Mouse (Mus musculus) megakaryocyte, embryonic 14.5 days (primary cell): ENCODE data around the gene Krt4. TPM values are rescaled to one million over a fixed set of nuclear protein-coding genes. Genes with fewer than 3 reads are reported as not detected.

ENCODE experiments used
- H3K27me3 ChIP-seq: replicated peaks from 2 replicates; pipeline ENCODE3; 2012; ENCODE audit warnings: inconsistent platforms
- H3K36me3 ChIP-seq: replicated peaks from 2 replicates; pipeline ENCODE3; 2012; ENCODE audit warnings: low read length, inconsistent platforms, mixed read lengths
- H3K4me1 ChIP-seq: 2 replicates; pipeline ENCODE4 v1.6.1; 2012; ENCODE audit warnings: inconsistent platforms
- H3K4me3 ChIP-seq: replicated peaks from 2 replicates; pipeline ENCODE3; 2012; ENCODE audit warnings: moderate library complexity, mild to moderate bottlenecking, inconsistent platforms
- H3K9me3 ChIP-seq: 2 replicates; pipeline ENCODE4 v1.6.1; 2012; ENCODE audit warnings: inconsistent platforms
- FLI1 ChIP-seq: IDR thresholded peaks from 2 replicates; pipeline ENCODE4 v1.6.1; 2012; ENCODE audit warnings: low read length, inconsistent platforms, mixed read lengths
- GATA1 ChIP-seq: IDR thresholded peaks from 3 replicates; pipeline ENCODE4 v1.6.1; 2012; ENCODE audit warnings: mixed read lengths, low read length, inconsistent platforms, borderline replicate concordance
- polyA plus RNA-seq: library from polyadenylated mRNA; stranded (reverse); fragments of >175 nt; gene quantifications from 2 replicates; pipeline ENCODE4 v1.2.3, GENCODE M21; 2012; ENCODE audit warnings: low replicate concordance; ENCODE audit not compliant: insufficient read depth

The Krt4 gene
- polyA plus RNA-seq, 1 experiment: not detected

DNA sequence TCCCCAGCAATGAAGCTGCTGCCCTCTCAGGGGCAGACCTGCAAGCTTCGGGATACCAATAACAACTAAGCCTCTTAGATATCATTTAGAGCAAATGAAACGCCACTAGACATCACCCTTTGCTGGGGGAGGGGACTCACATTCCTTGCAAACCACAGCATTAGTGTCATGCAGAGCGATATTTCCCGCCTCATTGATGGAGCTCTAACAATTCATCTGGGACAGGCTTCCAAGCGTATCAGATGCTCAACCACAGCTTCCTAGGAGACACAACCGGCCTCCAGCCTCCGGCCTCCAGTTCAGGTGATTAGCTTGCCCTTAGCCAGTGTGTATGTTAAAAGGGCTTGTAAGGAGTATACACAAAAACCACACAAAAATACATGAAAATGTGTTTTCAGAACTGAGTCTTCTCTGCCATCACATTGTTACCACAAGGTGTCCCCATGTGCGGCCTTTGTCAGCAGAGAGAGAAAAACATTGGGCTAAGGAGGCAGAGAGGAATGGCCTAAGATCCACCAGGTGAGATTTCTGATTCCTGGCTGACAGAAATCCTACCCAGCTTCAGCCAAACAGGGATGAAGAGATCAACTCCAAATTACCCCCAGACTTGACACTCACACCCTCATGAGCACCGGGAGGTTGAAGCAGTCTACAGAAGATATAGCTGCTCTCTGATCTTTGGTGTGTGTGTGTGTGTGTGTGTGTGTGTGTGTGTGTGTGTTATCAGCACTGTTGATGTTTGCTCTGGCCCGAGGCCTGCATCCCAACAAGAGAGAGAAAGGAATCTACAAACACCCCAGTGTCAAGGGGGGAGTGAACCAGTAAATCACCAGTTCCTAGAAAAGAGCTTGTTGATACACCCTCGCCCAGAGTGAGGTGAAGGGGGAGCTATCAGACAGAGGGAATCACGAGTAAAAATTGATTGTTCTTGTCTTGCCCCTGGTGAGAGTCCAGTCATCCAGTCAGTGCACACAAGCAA lies 22.1 kb downstream of the Krt4 start:
- Histone ChIP-seq H3K36me3 (no peaks in the 10 kb centered on the region), H3K9me3 (no peaks in the 10 kb centered on the region), H3K4me3 (no peak overlapping the region), H3K27me3 (peaks cover 30% of the 10 kb centered on the region), H3K4me1 (no peaks in the 10 kb centered on the region)
- no peak for TF ChIP-seq FLI1
- no peak for TF ChIP-seq GATA1

DNA sequence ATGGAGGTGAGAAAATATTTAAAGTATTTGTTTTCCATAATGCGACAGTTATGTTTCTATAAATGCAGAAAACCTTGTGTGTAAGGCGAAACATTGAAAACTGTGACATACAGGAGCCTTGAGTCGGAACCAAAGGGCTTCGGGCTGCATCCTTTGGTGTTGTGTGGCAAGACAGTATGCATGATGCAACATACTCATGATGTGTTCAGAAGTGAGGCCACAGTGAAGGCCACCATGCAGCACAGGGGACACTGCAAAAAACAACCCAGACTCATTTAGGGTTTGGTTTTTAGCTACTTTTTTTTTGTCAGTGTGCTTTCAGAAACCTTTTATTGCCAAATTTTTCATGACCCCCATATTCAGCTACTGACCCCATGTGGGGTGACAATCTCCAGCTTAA lies 29.3 kb downstream of the Krt4 start:
- no peak overlapping the region for H3K4me3 ChIP-seq
- H3K4me1 ChIP-seq: no peaks in the 10 kb centered on the region
- no peaks in the 10 kb centered on the region for H3K36me3 ChIP-seq
- TF ChIP-seq FLI1 (no peak), GATA1 (no peak)
- no peaks in the 10 kb centered on the region for H3K9me3 ChIP-seq
- peaks cover 37% of the 10 kb centered on the region for H3K27me3 ChIP-seq

DNA sequence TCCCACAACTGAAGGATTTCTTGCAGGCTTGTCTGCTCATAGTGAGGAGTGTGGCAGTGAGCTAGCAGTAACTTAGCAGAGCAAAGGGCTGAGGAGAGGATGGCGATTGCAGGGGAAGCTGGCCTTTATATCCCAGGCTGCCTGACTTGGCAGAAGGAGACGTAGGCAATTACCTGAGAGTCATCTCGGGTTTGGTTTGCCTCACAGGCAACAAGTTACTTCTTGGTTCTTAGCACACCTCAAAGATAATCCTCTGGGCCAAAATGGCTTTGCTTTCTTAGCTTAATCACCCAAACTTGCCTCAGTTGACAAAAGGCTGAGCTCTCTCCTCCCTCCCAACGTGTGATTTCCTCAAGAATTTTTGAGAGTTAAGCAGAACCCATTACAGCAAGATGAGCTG lies 31.7 kb downstream of the Krt4 start, which contains the start of gene Krt76:
TSS of gene Krt76 (minus strand) at position 101 of the 400 bp plus-strand sequence.
- Histone ChIP-seq H3K4me1 (no peaks in the 10 kb centered on the region), H3K9me3 (no peaks in the 10 kb centered on the region), H3K27me3 (peaks cover 50% of the 10 kb centered on the region), H3K36me3 (no peaks in the 10 kb centered on the region), H3K4me3 (no peak within 1 kb of the TSS)
- TF ChIP-seq FLI1 (no peak), GATA1 (no peak)

DNA sequence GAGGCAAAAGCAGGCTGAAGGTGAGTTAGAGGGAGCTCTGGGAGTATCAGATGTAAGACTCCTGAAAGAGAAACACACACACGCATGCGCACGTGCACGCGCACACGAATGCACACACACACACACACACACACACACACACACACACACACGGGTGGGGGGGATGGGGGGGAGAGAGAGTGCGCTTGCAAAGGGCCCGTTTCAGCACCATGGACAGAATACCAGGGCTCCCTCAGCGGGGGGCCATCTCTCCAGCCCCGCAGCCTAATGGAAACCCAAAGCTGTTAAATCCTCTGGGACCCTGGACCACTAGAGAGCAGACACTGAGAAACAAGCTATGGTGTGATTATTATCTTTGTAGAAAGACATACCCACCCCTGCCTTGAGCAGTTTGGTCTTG lies 44.8 kb downstream of the Krt4 start:
- Histone ChIP-seq H3K27me3 (peaks cover 31% of the 10 kb centered on the region), H3K36me3 (no peaks in the 10 kb centered on the region), H3K4me1 (no peaks in the 10 kb centered on the region), H3K9me3 (no peaks in the 10 kb centered on the region), H3K4me3 (no peak overlapping the region)
- no peak for TF ChIP-seq GATA1
- no peak for TF ChIP-seq FLI1

DNA sequence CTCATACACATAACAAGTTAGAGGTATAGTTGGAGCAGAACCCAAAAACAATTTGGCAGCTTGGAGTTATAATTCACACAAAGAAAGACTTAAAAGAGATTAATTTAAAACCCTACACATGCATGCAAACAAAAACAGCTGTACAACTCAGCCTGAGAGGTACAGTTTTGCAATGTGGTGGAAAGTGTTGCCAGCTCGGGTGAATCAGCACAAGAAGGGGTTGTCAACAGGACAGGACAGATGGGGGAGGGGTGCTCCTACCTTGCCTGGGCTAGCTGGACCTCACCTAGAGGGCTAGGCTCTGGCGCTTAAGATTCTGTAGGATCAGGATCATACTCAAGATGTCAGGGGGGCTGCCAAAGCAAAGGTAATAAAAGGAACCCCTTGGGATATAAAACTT lies 46.5 kb downstream of the Krt4 start:
- TF ChIP-seq GATA1 (no peak), FLI1 (no peak)
- H3K9me3 ChIP-seq: no peaks in the 10 kb centered on the region
- H3K36me3 ChIP-seq: no peaks in the 10 kb centered on the region
- no peaks in the 10 kb centered on the region for H3K4me1 ChIP-seq
- H3K27me3 ChIP-seq: peaks cover 30% of the 10 kb centered on the region
- no peak overlapping the region for H3K4me3 ChIP-seq

DNA sequence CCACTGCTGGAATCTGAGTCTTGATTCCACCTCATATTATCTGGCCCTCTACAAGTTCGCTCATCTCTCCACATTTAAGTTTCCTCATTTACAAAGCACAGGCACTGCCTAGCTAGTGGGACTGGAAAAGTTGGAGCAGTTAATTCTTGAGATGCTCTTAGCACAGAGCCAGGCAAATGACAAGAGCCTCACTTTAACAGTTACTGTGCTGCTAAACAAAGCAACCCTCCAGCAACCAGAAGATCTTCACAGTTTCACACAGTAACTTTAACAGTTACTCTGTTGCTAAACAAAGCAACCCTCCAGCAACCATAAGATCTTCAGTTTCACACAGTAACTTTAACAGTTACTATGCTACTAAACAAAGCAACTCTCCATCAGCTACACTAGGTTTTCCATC lies 50.2 kb downstream of the Krt4 start:
- H3K9me3 ChIP-seq: no peaks in the 10 kb centered on the region
- TF ChIP-seq FLI1 (no peak), GATA1 (no peak)
- H3K36me3 ChIP-seq: no peaks in the 10 kb centered on the region
- H3K27me3 ChIP-seq: peaks cover 43% of the 10 kb centered on the region
- no peaks in the 10 kb centered on the region for H3K4me1 ChIP-seq
- no peak overlapping the region for H3K4me3 ChIP-seq

DNA sequence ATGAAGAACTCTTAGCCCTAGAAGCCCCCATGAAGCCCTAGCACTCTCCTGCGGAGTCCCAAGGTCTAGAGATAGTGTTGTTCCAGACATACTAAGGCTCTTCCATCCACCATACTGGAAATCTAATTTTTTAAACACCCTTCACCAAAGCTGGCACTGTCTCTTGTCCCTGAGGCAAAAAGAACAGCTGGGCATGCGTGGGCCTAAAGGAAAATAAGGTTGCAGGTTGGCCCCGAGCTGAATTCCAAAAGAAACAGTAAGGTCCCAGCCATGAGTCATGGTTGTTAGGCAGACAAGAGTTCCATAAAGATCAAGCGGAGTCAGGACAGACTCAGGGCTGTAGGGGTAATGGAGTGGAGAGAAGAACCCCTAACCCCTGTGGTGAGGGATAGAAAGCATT lies 51.3 kb downstream of the Krt4 start:
- H3K36me3 ChIP-seq: no peaks in the 10 kb centered on the region
- TF ChIP-seq FLI1 (no peak), GATA1 (no peak)
- H3K27me3 ChIP-seq: peaks cover 50% of the 10 kb centered on the region

DNA sequence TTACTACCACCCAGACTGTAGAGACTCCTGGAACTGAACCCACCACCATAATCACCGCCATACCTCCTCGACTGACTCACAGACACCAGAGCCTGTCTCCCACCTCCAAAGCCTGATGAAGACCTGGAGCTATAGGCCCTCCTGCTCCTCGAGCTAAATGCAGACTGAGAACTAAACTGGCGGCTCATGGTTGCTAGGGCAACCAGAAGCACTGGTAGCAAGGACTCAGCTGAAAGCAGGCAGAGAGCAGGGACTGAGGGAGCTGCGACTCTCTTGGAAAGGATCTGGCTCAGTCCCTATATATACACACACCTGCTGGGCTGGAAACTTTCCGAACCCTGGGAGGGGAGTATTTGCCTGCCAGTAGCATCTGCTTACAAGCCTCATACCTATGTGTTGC lies 55.1 kb downstream of the Krt4 start, which contains the start of gene Krt77:
TSS of gene Krt77 (minus strand) at position 275 of the 400 bp plus-strand sequence.
- TF ChIP-seq FLI1 (no peak), GATA1 (no peak)
- Histone ChIP-seq H3K27me3 (peaks cover 50% of the 10 kb centered on the region), H3K36me3 (no peaks in the 10 kb centered on the region), H3K4me3 (no peak within 1 kb of the TSS), H3K4me1 (no peaks in the 10 kb centered on the region), H3K9me3 (no peaks in the 10 kb centered on the region)

More for the DNA sequence above, 51.3 kb downstream of the Krt4 start:
- H3K4me1 ChIP-seq: no peaks in the 10 kb centered on the region
- H3K4me3 ChIP-seq: no peak overlapping the region
- no peaks in the 10 kb centered on the region for H3K9me3 ChIP-seq

Other genes starting within 250 kb of the Krt4 start
- gene Krt6b, start 244.4 kb downstream of the Krt4 start, polyA plus RNA-seq: not detected in 2 replicates
- 0.03 TPM in 1 of 2 replicates, not detected in the other for gene Krt6a, start 230.4 kb downstream of the Krt4 start, polyA plus RNA-seq
- not detected in 2 replicates for gene Krt5, start 211.8 kb downstream of the Krt4 start, polyA plus RNA-seq
- not detected in 2 replicates for gene Krt71, start 181.6 kb downstream of the Krt4 start, polyA plus RNA-seq
- gene Krt72, start 138.3 kb downstream of the Krt4 start, polyA plus RNA-seq: not detected in 2 replicates
- not detected in 2 replicates for gene Krt73, start 122.4 kb downstream of the Krt4 start, polyA plus RNA-seq
- not detected in 2 replicates for gene Krt2, start 106.6 kb downstream of the Krt4 start, polyA plus RNA-seq
- not detected in 2 replicates for gene Krt1, start 73.9 kb downstream of the Krt4 start, polyA plus RNA-seq
- gene Krt77, start 55.0 kb downstream of the Krt4 start, polyA plus RNA-seq: not detected in 2 replicates
- gene Krt76, start 31.8 kb downstream of the Krt4 start, polyA plus RNA-seq: not detected in 2 replicates
- gene Krt79, start 15.6 kb upstream of the Krt4 start, polyA plus RNA-seq: not detected in 2 replicates
- gene Krt78, start 29.6 kb upstream of the Krt4 start, polyA plus RNA-seq: not detected in 2 replicates
- gene Krt8, start 79.7 kb upstream of the Krt4 start, polyA plus RNA-seq: not detected in 2 replicates
- 0.06 TPM in 1 of 2 replicates, not detected in the other for gene Krt18, start 103.4 kb upstream of the Krt4 start, polyA plus RNA-seq
- 18.2 and 102 TPM in 2 replicates for gene Eif4b, start 149.0 kb upstream of the Krt4 start, polyA plus RNA-seq
- 0.43 TPM in 1 of 2 replicates, not detected in the other for gene Tns2, start 175.7 kb upstream of the Krt4 start, polyA plus RNA-seq
- 9.5 and 25.9 TPM in 2 replicates for gene Spryd3, start 211.5 kb upstream of the Krt4 start, polyA plus RNA-seq
- gene Igfbp6, start 219.6 kb upstream of the Krt4 start, polyA plus RNA-seq: 1.2 TPM in 1 of 2 replicates, not detected in the other
- 0.76 and 3.6 TPM in 2 replicates for gene Soat2, start 225.8 kb upstream of the Krt4 start, polyA plus RNA-seq